Mouse (Mus musculus) lung, embryonic 15.5 days (tissue): ENCODE results near the gene Anapc1. TPM values are rescaled to one million over a fixed set of nuclear protein-coding genes. Genes with fewer than 3 reads are reported as not detected.
"Not testable (repeated sequence)": the region's sequence is repeated elsewhere in the genome, so short reads cannot be mapped to it uniquely, and the experiment has no call there.

Source experiments
- ATAC-seq: fragments of 200-750 bp; cut with Nextera tagmentation; 2 replicates; pipeline ENCODE4 v1.8.0; 2017; ENCODE audit warnings: moderate number of reproducible peaks, borderline replicate concordance; ENCODE audit not compliant: low FRiP score, low TSS enrichment; ENCODE audit errors: extremely low read depth
- H3K27ac ChIP-seq: fragments of 300-500 bp; sonication (generic); 2 replicates; pipeline ENCODE4 v1.5.1; 2015; ENCODE audit warnings: moderate library complexity, mild to moderate bottlenecking, inconsistent platforms
- H3K27me3 ChIP-seq: fragments of 300-500 bp; sonication (generic); 2 replicates; pipeline ENCODE4 v1.6.1; 2015; ENCODE audit warnings: inconsistent platforms
- H3K36me3 ChIP-seq: fragments of 300-500 bp; sonication (generic); 2 replicates; pipeline ENCODE4 v1.6.1; 2015; ENCODE audit warnings: inconsistent platforms
- H3K4me1 ChIP-seq: fragments of 300-500 bp; sonication (generic); 2 replicates; pipeline ENCODE4 v1.6.1; 2015; ENCODE audit warnings: inconsistent platforms
- H3K4me2 ChIP-seq: fragments of 300-500 bp; sonication (generic); 2 replicates; pipeline ENCODE4 v1.6.1; 2015; ENCODE audit warnings: inconsistent platforms, mild to moderate bottlenecking, moderate library complexity
- H3K4me3 ChIP-seq: fragments of 300-500 bp; sonication (generic); 2 replicates; pipeline ENCODE4 v1.5.1; 2015; ENCODE audit warnings: mild to moderate bottlenecking, inconsistent platforms
- H3K9ac ChIP-seq: fragments of 300-500 bp; sonication (generic); 2 replicates; pipeline ENCODE4 v1.6.1; 2015; ENCODE audit warnings: inconsistent platforms
- H3K9me3 ChIP-seq: fragments of 300-500 bp; sonication (generic); 2 replicates; pipeline ENCODE4 v1.6.1; 2016; ENCODE audit warnings: inconsistent platforms
- WGBS: fragments of 180-500 bp; shearing (Covaris S2); methylation state at CpG from one replicate; pipeline ENCODE4 v1.1.7; 2015; 5-methylcytosine and 5-hydroxymethylcytosine counted together
- polyA plus RNA-seq: library from polyadenylated mRNA; unstranded; fragments of >200 nt; fragmentation: Nextera tagmentation; extraction: Ambion mirVana; gene quantifications from 2 replicates; pipeline ENCODE4 v1.2.1, GENCODE M21; 2015

The Anapc1 gene
- polyA plus RNA-seq, 1 experiment from 2014 or later, result 71.8 TPM

- no peak for ATAC-seq
- peaks cover 10% of the 10 kb centered on the region for H3K4me1 ChIP-seq
- H3K9me3 ChIP-seq, result no peaks in the 10 kb centered on the region
Measured at GRCm38 (mm10) chr2:128694548-128694947, 7.4 kb upstream of the Anapc1 start.

GRCm38 (mm10) chr2:128693828-128694227 is 6.6 kb upstream of the Anapc1 start:
- not testable (repeated sequence) for H3K4me1 ChIP-seq, H3K9me3 ChIP-seq, H3K36me3 ChIP-seq, H3K27me3 ChIP-seq, H3K9ac ChIP-seq, ATAC-seq, H3K4me3 ChIP-seq, H3K4me2 ChIP-seq, H3K27ac ChIP-seq
- 81% methylated on average over 3 of the region's 3 CpGs for WGBS

More at GRCm38 (mm10) chr2:128694548-128694947, 7.4 kb upstream of the Anapc1 start:
- no peaks in the 10 kb centered on the region for H3K27me3 ChIP-seq
- no peaks in the 10 kb centered on the region for H3K36me3 ChIP-seq
- no peak overlapping the region for H3K27ac ChIP-seq
- H3K9ac ChIP-seq, result no peak overlapping the region
- no peak overlapping the region for H3K4me2 ChIP-seq
- H3K4me3 ChIP-seq, result no peak overlapping the region

- Histone ChIP-seq H3K27me3 (no peaks in the 10 kb centered on the region), H3K36me3 (no peaks in the 10 kb centered on the region), H3K4me2 (no peak overlapping the region), H3K9me3 (no peaks in the 10 kb centered on the region), H3K4me3 (no peak overlapping the region), H3K27ac (no peak overlapping the region), H3K4me1 (peaks cover 7% of the 10 kb centered on the region), H3K9ac (no peak overlapping the region)
- 54% methylated on average over 4 of the region's 4 CpGs for WGBS
- no peak for ATAC-seq
Measured at GRCm38 (mm10) chr2:128693236-128693635, 6.0 kb upstream of the Anapc1 start.

GRCm38 (mm10) chr2:128692771-128693170 is 5.6 kb upstream of the Anapc1 start:
- 74% methylated on average over 10 of the region's 10 CpGs for WGBS
- H3K27ac ChIP-seq, result no peak overlapping the region

DNA sequence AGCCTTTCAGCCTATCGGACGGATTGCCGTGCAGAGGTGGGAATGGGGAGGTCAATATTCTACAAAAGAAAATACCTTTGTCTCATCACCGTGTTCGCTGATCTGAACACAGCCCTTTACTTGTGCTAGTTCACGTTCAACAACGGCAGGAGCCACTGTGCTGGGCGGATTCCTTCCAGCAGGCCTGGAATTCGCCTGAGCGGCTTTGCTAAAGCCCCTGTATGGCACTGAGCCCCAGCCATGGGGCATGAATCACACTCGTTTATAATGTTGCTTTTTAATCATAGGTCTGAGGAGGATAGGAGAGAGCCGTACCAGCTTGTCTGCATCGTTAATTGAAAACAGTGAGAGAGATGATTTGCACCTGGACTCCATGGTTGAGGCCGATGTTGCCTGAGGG is 5.1 kb upstream of the Anapc1 start:
- no peak for ATAC-seq

More at GRCm38 (mm10) chr2:128692771-128693170, 5.6 kb upstream of the Anapc1 start:
- Histone ChIP-seq H3K4me3 (no peak overlapping the region), H3K9me3 (no peaks in the 10 kb centered on the region), H3K4me1 (peaks cover 5% of the 10 kb centered on the region), H3K36me3 (no peaks in the 10 kb centered on the region), H3K27me3 (no peaks in the 10 kb centered on the region), H3K9ac (no peak overlapping the region), H3K4me2 (no peak overlapping the region)
- ATAC-seq, result no peak

GRCm38 (mm10) chr2:128687558-128688120 is 448 bp upstream of the Anapc1 start:
- H3K4me1 ChIP-seq, result peaks cover 11% of the 10 kb centered on the region
- peak overlapping the region; percentile 67 for H3K4me2 ChIP-seq
- peak overlapping the region; percentile 92 for H3K27ac ChIP-seq
- peaks cover 10% of the 10 kb centered on the region for H3K36me3 ChIP-seq
- peak overlapping the region; percentile 96 for H3K4me3 ChIP-seq
- peak overlapping the region; percentile 99 for H3K9ac ChIP-seq
- ATAC-seq, result peak; percentile 78
- 46% methylated on average over 10 of the region's 10 CpGs for WGBS
- H3K9me3 ChIP-seq, result no peaks in the 10 kb centered on the region
- no peaks in the 10 kb centered on the region for H3K27me3 ChIP-seq

More for the DNA sequence above, 5.1 kb upstream of the Anapc1 start:
- Histone ChIP-seq H3K4me2 (no peak overlapping the region), H3K36me3 (no peaks in the 10 kb centered on the region), H3K4me3 (no peak overlapping the region), H3K9me3 (no peaks in the 10 kb centered on the region), H3K27me3 (no peaks in the 10 kb centered on the region), H3K9ac (no peak overlapping the region), H3K27ac (no peak overlapping the region), H3K4me1 (peaks cover under 1% of the 10 kb centered on the region)
- 63% methylated on average over 14 of the region's 14 CpGs for WGBS

DNA sequence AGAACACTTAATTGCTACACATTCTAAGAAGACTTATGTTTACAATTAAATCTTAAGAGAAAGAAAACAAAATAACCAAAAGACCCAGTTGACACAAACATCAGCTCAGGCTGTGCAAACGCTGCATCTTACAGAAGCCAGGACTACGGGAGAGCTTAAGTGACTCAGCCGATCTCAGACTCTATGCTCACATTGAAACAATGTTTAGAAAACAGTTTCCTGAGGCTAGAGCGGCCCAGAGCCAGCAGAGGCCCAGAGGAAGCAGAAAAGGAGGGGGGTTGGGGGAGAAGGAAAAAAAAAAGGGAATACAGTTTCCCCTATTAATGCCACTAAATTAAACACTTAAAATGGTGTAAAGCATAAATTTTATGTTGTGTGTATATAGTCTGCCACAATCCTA is 6.5 kb downstream of the Anapc1 start:
- 0 out of 2 replicates have a peak, but pooled peaks cover 3% of the 10 kb centered on the region for H3K4me1 ChIP-seq
- H3K9ac ChIP-seq, result no peak overlapping the region
- peak; percentile 67; the same call in 1 of the 2 replicates for ATAC-seq
- WGBS, result 44% methylated on average over 4 of the region's 4 CpGs
- H3K9me3 ChIP-seq, result no peaks in the 10 kb centered on the region
- H3K4me3 ChIP-seq, result no peak overlapping the region
- 0 out of 2 replicates have a peak overlapping the region, but pooled peaks have one; percentile 29 for H3K27ac ChIP-seq
- H3K27me3 ChIP-seq, result no peaks in the 10 kb centered on the region
- H3K36me3 ChIP-seq, result peaks cover 55% of the 10 kb centered on the region
- H3K4me2 ChIP-seq, result no peak overlapping the region

DNA sequence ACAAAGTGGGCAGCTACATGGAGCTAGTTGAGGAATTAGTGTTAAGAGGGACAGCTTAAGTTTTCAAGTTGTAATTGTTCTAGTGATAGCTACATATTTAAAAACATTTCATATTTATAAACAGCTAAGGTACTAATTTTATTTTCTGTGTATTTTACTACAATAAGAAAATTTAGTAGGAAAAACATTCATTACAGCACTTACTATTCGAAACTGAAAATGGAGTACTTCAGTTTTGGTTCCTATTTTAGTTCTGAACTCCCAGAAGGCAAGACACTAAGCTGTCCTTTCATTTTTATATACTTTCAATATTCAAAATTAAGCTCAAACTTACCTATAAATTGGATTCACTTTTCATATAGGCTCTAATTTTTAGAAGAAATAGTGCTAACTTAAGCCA is 66.6 kb downstream of the Anapc1 start:
- Histone ChIP-seq H3K4me1 (no peaks in the 10 kb centered on the region), H3K9me3 (no peaks in the 10 kb centered on the region), H3K36me3 (peaks cover 87% of the 10 kb centered on the region), H3K9ac (no peak overlapping the region), H3K27me3 (no peaks in the 10 kb centered on the region), H3K4me2 (no peak overlapping the region), H3K27ac (no peak overlapping the region), H3K4me3 (no peak overlapping the region)
- 95% methylated on average over 1 of the region's 1 CpGs for WGBS
- no peak for ATAC-seq

- no peaks in the 10 kb centered on the region for H3K9me3 ChIP-seq
- no peak overlapping the region for H3K4me3 ChIP-seq
- H3K4me1 ChIP-seq, result peaks cover 6% of the 10 kb centered on the region; the same call in 1 of the 2 replicates
- H3K4me2 ChIP-seq, result no peak overlapping the region
- H3K27ac ChIP-seq, result no peak overlapping the region
- H3K27me3 ChIP-seq, result no peaks in the 10 kb centered on the region
- no peak overlapping the region for H3K9ac ChIP-seq
- H3K36me3 ChIP-seq, result peaks cover 88% of the 10 kb centered on the region
- ATAC-seq, result no peak
- WGBS, result 87% methylated on average over 4 of the region's 4 CpGs
Measured at GRCm38 (mm10) chr2:128615366-128615765, 71.8 kb downstream of the Anapc1 start.

DNA sequence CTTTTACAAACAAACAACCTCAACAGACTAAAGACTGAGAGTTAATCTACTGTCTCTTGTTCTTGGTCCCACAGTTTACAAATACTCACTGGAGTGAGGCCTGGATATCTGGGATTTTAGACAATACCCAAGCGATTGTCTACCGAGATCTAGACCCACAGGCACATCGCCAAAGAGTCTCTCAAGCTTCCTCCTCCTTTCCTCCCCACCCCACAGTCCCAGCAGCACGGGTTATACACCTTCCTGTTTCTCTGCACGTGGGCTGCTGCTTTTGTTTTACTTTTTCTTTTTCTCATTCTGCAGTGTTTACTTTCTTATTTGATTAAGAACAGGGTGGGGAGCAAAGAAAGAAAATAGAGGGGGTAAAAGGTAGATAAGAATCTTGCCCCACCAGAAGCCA is 73.8 kb downstream of the Anapc1 start:
- H3K9ac ChIP-seq, result no peak overlapping the region
- H3K4me1 ChIP-seq, result peaks cover 6% of the 10 kb centered on the region; the same call in 1 of the 2 replicates
- ATAC-seq, result no peak
- H3K27ac ChIP-seq, result peak overlapping the region; percentile 41
- no peak overlapping the region for H3K4me2 ChIP-seq
- H3K27me3 ChIP-seq, result no peaks in the 10 kb centered on the region
- WGBS, result 52% methylated on average over 5 of the region's 5 CpGs
- peaks cover 74% of the 10 kb centered on the region for H3K36me3 ChIP-seq
- H3K4me3 ChIP-seq, result no peak overlapping the region
- H3K9me3 ChIP-seq, result no peaks in the 10 kb centered on the region

DNA sequence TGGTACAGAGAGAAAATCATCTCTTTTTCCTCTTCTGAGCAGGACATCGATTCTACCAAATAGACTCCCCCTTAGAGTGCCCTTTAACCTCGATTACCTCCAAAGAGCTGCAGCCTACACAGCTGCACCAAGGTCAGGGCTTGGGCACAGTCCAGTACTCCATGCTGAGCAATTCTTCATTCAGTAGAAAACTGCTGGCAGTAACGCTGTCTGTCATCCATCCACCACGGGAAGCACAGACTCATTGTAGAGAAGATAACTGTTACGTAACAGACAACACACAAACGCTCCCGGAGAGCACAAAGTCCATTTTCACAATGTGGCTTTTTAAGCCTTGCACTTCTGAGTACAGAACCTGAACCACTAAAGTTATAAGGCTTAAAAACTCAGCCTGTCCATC is 74.9 kb downstream of the Anapc1 start:
- no peak overlapping the region for H3K4me3 ChIP-seq
- peaks cover 6% of the 10 kb centered on the region; the same call in 1 of the 2 replicates for H3K4me1 ChIP-seq
- H3K9ac ChIP-seq, result no peak overlapping the region
- no peak overlapping the region for H3K4me2 ChIP-seq
- WGBS, result 85% methylated on average over 7 of the region's 7 CpGs
- no peaks in the 10 kb centered on the region for H3K27me3 ChIP-seq
- H3K9me3 ChIP-seq, result no peaks in the 10 kb centered on the region
- no peak for ATAC-seq
- no peak overlapping the region for H3K27ac ChIP-seq
- H3K36me3 ChIP-seq, result peaks cover 63% of the 10 kb centered on the region

DNA sequence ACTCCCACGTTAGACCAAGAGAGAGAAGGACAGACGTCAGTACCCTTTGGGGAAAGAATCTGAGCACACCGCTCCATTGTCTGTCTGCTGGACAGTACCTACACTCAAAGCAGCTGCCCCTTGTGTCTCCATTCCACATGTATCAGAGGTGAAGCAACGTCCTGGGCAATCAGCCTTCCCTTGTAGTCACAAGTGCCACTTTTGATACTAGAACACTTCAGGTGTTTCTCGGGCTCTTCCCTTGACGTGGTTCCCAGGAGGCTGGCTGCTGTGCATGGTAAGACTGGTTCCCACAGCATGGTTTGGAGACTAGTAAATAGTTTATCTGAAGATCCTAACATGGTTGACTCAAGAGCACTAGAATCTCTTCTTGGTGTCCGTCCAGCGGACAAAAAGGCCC is 76.0 kb downstream of the Anapc1 start:
- Histone ChIP-seq H3K27me3 (no peaks in the 10 kb centered on the region), H3K36me3 (peaks cover 54% of the 10 kb centered on the region)
- no peak for ATAC-seq

More for the DNA sequence above, 76.0 kb downstream of the Anapc1 start:
- no peaks in the 10 kb centered on the region for H3K9me3 ChIP-seq
- H3K4me3 ChIP-seq, result no peak overlapping the region
- no peak overlapping the region for H3K9ac ChIP-seq
- H3K4me2 ChIP-seq, result no peak overlapping the region
- no peak overlapping the region for H3K27ac ChIP-seq
- 88% methylated on average over 8 of the region's 8 CpGs for WGBS
- peaks cover 6% of the 10 kb centered on the region; the same call in 1 of the 2 replicates for H3K4me1 ChIP-seq
